Comparison of ENCODE assay signal across 25 mouse cellular contexts in genomic region chr1:98059401-98059800, GRCm38 (mm10). TPM values are rescaled to one million over a fixed set of nuclear protein-coding genes. Genes with fewer than 3 reads are reported as not detected.
DNase-seq lines count a peak whose midpoint lies in the region; ATAC-seq and TF ChIP-seq lines count a peak whose summit lies in the region.
"Had no signal": no experiment of that assay in that cellular context is flagged by ENCODE, and none has a peak within 500 bp of the region (broad histone marks: within the 10 kb centered on the region; RNA-seq: fewer than 3 reads in every experiment).

No protein-coding gene starts in this region.

- H3K27ac ChIP-seq in gastrocnemius, adult 2 months = 0 out of 2 replicates have a peak overlapping the region, but pooled peaks have one; percentile 21
- H3K27ac ChIP-seq in heart, postnatal 0 days (ENCODE audit: low read depth) = 0 out of 2 replicates have a peak overlapping the region, but pooled peaks have one; percentile 20
- no peak overlapping the region for H3K27ac ChIP-seq in lung, postnatal 0 days (ENCODE audit: low read length)
- H3K27ac ChIP-seq in hindbrain, embryonic 11.5 days (ENCODE audit: low read depth, low read length) = no peak overlapping the region
- H3K27ac ChIP-seq in liver, embryonic 11.5 days (ENCODE audit: low read depth, low read length) = no peak overlapping the region
- H3K27ac ChIP-seq: hindbrain, embryonic 12.5 days; hindbrain, embryonic 15.5 days had no signal

- H3K27me3 ChIP-seq in heart, postnatal 0 days (ENCODE audit: control insufficient read depth, insufficient read depth, low read length) = no peaks in the 10 kb centered on the region
- no peaks in the 10 kb centered on the region for H3K27me3 ChIP-seq in lung, postnatal 0 days (replicated peaks; ENCODE audit: insufficient read depth, low read length)
- no peaks in the 10 kb centered on the region for H3K27me3 ChIP-seq in hindbrain, embryonic 11.5 days (ENCODE audit: control insufficient read depth, insufficient read depth, low read length)
- H3K27me3 ChIP-seq in liver, embryonic 11.5 days (replicated peaks; ENCODE audit: control insufficient read depth, insufficient read depth, low read length) = no peaks in the 10 kb centered on the region
- H3K27me3 ChIP-seq: heart, embryonic 12.5 days; hindbrain, embryonic 12.5 days; hindbrain, embryonic 15.5 days; Patski had no signal

- H3K9ac ChIP-seq in heart, postnatal 0 days (replicated peaks; ENCODE audit: low read depth, low read length) = no peak overlapping the region
- H3K9ac ChIP-seq in lung, postnatal 0 days (replicated peaks; ENCODE audit: low read depth) = no peak overlapping the region
- H3K9ac ChIP-seq in hindbrain, embryonic 11.5 days (ENCODE audit: low read depth, low read length) = no peak overlapping the region
- H3K9ac ChIP-seq in liver, embryonic 11.5 days (ENCODE audit: low read depth, low read length) = no peak overlapping the region
- H3K9ac ChIP-seq: forebrain, postnatal 0 days; heart, embryonic 12.5 days; hindbrain, embryonic 12.5 days; hindbrain, embryonic 15.5 days had no signal

- no peak for ATAC-seq in heart, postnatal 0 days (ENCODE audit: insufficient read depth, low read depth)
- ATAC-seq in lung, postnatal 0 days = no peak
- ATAC-seq in hindbrain, embryonic 11.5 days (ENCODE audit: low FRiP score) = no peak
- ATAC-seq in liver, embryonic 11.5 days (replicated peaks; ENCODE audit: low FRiP score) = no peak
- ATAC-seq: CD4-positive, CD25-positive, alpha-beta regulatory T cell, adult 4 months; forebrain, embryonic 14.5 days; forebrain, postnatal 0 days; intestine, postnatal 0 days; Patski had no signal

- no peak for DNase-seq in gastrocnemius, adult 2 months
- DNase-seq in gastrocnemius, adult 18-20 months (ENCODE audit: low spot score) = no peak
- DNase-seq in heart, postnatal 0 days (ENCODE audit: low spot score) = no peak
- DNase-seq in heart, postnatal 10 days = no peak
- peak; percentile 39 for DNase-seq in lung, postnatal 0 days (ENCODE audit: low spot score)
- DNase-seq in lung, postnatal 14 days = no peak
- no peak for DNase-seq in hindbrain, embryonic 11.5 days (ENCODE audit: low spot score)
- DNase-seq in liver, embryonic 11.5 days (ENCODE audit: low spot score) = no peak
- DNase-seq: adrenal gland, postnatal 10 days; adrenal gland, postnatal 36 days; cerebellum, adult 18-20 months; cerebellum, adult 9-10 months; cerebellum, postnatal 14 days; forebrain, postnatal 0 days; gastrocnemius, postnatal 10 days; gastrocnemius, postnatal 36 days; heart, postnatal 4 days had no signal

- no peaks in the 10 kb centered on the region for H3K36me3 ChIP-seq in heart, postnatal 0 days (replicated peaks; ENCODE audit: control insufficient read depth, insufficient read depth, low read length)
- no peaks in the 10 kb centered on the region for H3K36me3 ChIP-seq in lung, postnatal 0 days (ENCODE audit: insufficient read depth, low read length)
- no peaks in the 10 kb centered on the region for H3K36me3 ChIP-seq in hindbrain, embryonic 11.5 days (ENCODE audit: control insufficient read depth, insufficient read depth, low read length)
- H3K36me3 ChIP-seq in liver, embryonic 11.5 days (ENCODE audit: control insufficient read depth, insufficient read depth, low read length) = no peaks in the 10 kb centered on the region
- H3K36me3 ChIP-seq: heart, embryonic 12.5 days; hindbrain, embryonic 12.5 days; hindbrain, embryonic 15.5 days had no signal

- no peak for TF ChIP-seq CTCF in gastrocnemius, adult 2 months (IDR thresholded peaks at IDR 0.05)
- TF ChIP-seq CTCF in heart, postnatal 0 days (IDR thresholded peaks at IDR 0.05; ENCODE audit: low read depth) = no peak
- no peak for TF ChIP-seq CTCF in lung, postnatal 0 days (IDR thresholded peaks at IDR 0.05)

- no peaks in the 10 kb centered on the region for H3K9me3 ChIP-seq in heart, postnatal 0 days (replicated peaks; ENCODE audit: control insufficient read depth, low read length)
- H3K9me3 ChIP-seq in lung, postnatal 0 days (ENCODE audit: low read length) = no peaks in the 10 kb centered on the region
- H3K9me3 ChIP-seq in hindbrain, embryonic 11.5 days (ENCODE audit: control insufficient read depth, low read length) = no peaks in the 10 kb centered on the region
- no peaks in the 10 kb centered on the region for H3K9me3 ChIP-seq in liver, embryonic 11.5 days (ENCODE audit: control insufficient read depth, low read length)
- H3K9me3 ChIP-seq: heart, embryonic 12.5 days; hindbrain, embryonic 12.5 days; hindbrain, embryonic 15.5 days had no signal

- no peak for TF ChIP-seq EP300 in heart, postnatal 0 days (IDR thresholded peaks at IDR 0.05; ENCODE audit: low read depth)
- no peak for TF ChIP-seq EP300 in lung, postnatal 0 days (IDR thresholded peaks at IDR 0.05)

- H3K4me1 ChIP-seq in heart, postnatal 0 days (ENCODE audit: control insufficient read depth, insufficient read depth) = peaks cover 7% of the 10 kb centered on the region; the same call in 1 of the 2 replicates
- H3K4me1 ChIP-seq in lung, postnatal 0 days (ENCODE audit: insufficient read depth, low read depth, low read length) = no peaks in the 10 kb centered on the region
- no peaks in the 10 kb centered on the region for H3K4me1 ChIP-seq in hindbrain, embryonic 11.5 days (replicated peaks; ENCODE audit: control insufficient read depth, insufficient read depth, low read length)
- no peaks in the 10 kb centered on the region; the same call in 1 of the 2 replicates for H3K4me1 ChIP-seq in liver, embryonic 11.5 days (replicated peaks; ENCODE audit: control insufficient read depth, insufficient read depth, low read length)
- H3K4me1 ChIP-seq: hindbrain, embryonic 15.5 days had no signal

- 54% methylated on average over 1 of the region's 1 CpGs for WGBS in heart, postnatal 0 days
- 59% methylated on average over 1 of the region's 1 CpGs for WGBS in lung, postnatal 0 days
- WGBS in hindbrain, embryonic 11.5 days = 82% methylated on average over 1 of the region's 1 CpGs
- 72% methylated on average over 1 of the region's 1 CpGs for WGBS in liver, embryonic 11.5 days

- no peak overlapping the region for H3K4me2 ChIP-seq in heart, postnatal 0 days (ENCODE audit: low read depth, low read length)
- H3K4me2 ChIP-seq in lung, postnatal 0 days (replicated peaks; ENCODE audit: low read depth, low read length) = no peak overlapping the region
- no peak overlapping the region for H3K4me2 ChIP-seq in hindbrain, embryonic 11.5 days (replicated peaks; ENCODE audit: low read depth, low read length)
- no peak overlapping the region for H3K4me2 ChIP-seq in liver, embryonic 11.5 days
- H3K4me2 ChIP-seq: heart, embryonic 12.5 days; hindbrain, embryonic 12.5 days; hindbrain, embryonic 15.5 days had no signal

- intact Hi-C loops in gastrocnemius, adult 2 months (cut with DNase I) = no loop called here
- intact Hi-C loops in heart, postnatal 10 days (cut with DNase I) = no loop called here

- no peak overlapping the region for H3K4me3 ChIP-seq in gastrocnemius, adult 2 months
- no peak overlapping the region for H3K4me3 ChIP-seq in heart, postnatal 0 days (ENCODE audit: low read depth, low read length)
- no peak overlapping the region for H3K4me3 ChIP-seq in lung, postnatal 0 days (ENCODE audit: low read depth, low read length)
- H3K4me3 ChIP-seq in hindbrain, embryonic 11.5 days (ENCODE audit: low read depth, low read length) = no peak overlapping the region
- H3K4me3 ChIP-seq in liver, embryonic 11.5 days (ENCODE audit: low read depth, low read length) = no peak overlapping the region
- H3K4me3 ChIP-seq: heart, embryonic 12.5 days; hindbrain, embryonic 12.5 days; hindbrain, embryonic 15.5 days had no signal

RNA-seq across cellular contexts. Expression of gene Pam, which starts 36.0 kb away (rescaled TPM):
- 10 to 100 TPM; 27.6 to 39.9 TPM for total RNA-seq in gastrocnemius, adult 2 months (2021)
- 10 to 100 TPM; 29.7 to 34.6 TPM for total RNA-seq in gastrocnemius, adult 18-20 months (2021)
- 1,082 and 1,791 TPM in 2 replicates for total RNA-seq in heart, postnatal 0 days (2014; rRNA removed; ENCODE audit: low replicate concordance)
- 804 and 821 TPM in 2 replicates for polyA plus RNA-seq in heart, postnatal 0 days (2015; fragmentation: Nextera tagmentation; extraction: Ambion mirVana)
- total RNA-seq in heart, postnatal 10 days (2021) = 100 to 1,000 TPM; 636 to 706 TPM
- polyA plus RNA-seq in lung, postnatal 0 days (2015; fragmentation: Nextera tagmentation; extraction: Ambion mirVana) = 90.3 and 96.6 TPM in 2 replicates
- 17.3 and 23.8 TPM in 2 replicates for polyA plus RNA-seq in hindbrain, embryonic 11.5 days (2014; fragmentation: Nextera tagmentation; extraction: Ambion mirVana)
- 11.8 and 16.1 TPM in 2 replicates for polyA plus RNA-seq in liver, embryonic 11.5 days (2014; fragmentation: Nextera tagmentation; extraction: Ambion mirVana)
- total RNA-seq: MEL had no signal

Comparison
In these comparisons a context has a peak if more than half of its experiments do, and no peak if none do; other contexts are left out.
1. H3K27ac ChIP-seq: peak in gastrocnemius, adult 2 months (single experiment) and heart, postnatal 0 days (single experiment); none in lung, postnatal 0 days (single experiment), hindbrain, embryonic 11.5 days (single experiment) and liver, embryonic 11.5 days (single experiment).
2. RNA of gene Pam, which starts 36.0 kb away (total RNA-seq): 1,082 to 1,791 TPM in heart, postnatal 0 days and 636 to 706 TPM in heart, postnatal 10 days; 27.6 to 39.9 TPM in gastrocnemius, adult 2 months and 29.7 to 34.6 TPM in gastrocnemius, adult 18-20 months; every median in the first group is over 10 times any median in the second.